Mouse (Mus musculus) heart, postnatal 0 days (tissue): ENCODE data around the gene Osbpl7.

ENCODE experiments used
- CTCF ChIP-seq: IDR thresholded peaks from 2 replicates; pipeline ENCODE4 v1.5.1; 2016; ENCODE audit warnings: antibody characterized with exemption, control low read depth, low read depth
- EP300 ChIP-seq: IDR thresholded peaks from 2 replicates; pipeline ENCODE4 v1.6.1; 2016; ENCODE audit warnings: antibody characterized with exemption, low read depth

- no peak for TF ChIP-seq CTCF
- no peak for TF ChIP-seq EP300
These were observed 32.5 kb upstream of the Osbpl7 start for GRCm38 (mm10) chr11:97017696-97018582.
